Mouse (Mus musculus) embryonic fibroblast, embryonic 13.5 days (primary cell): Measurements from ENCODE around the gene Sp3. TPM values are rescaled to one million over a fixed set of nuclear protein-coding genes. Genes with fewer than 3 reads are reported as not detected.
"Not testable (repeated sequence)": the region's sequence is repeated elsewhere in the genome, so short reads cannot be mapped to it uniquely, and the experiment has no call there.

Experiments used
- H3K27ac ChIP-seq: 2 replicates; pipeline ENCODE4 v1.5.1; 2012; ENCODE audit warnings: low read length, control low read depth, inconsistent platforms; ENCODE audit not compliant: insufficient read depth
- H3K4me1 ChIP-seq: 2 replicates; pipeline ENCODE4 v1.6.1; 2011; ENCODE audit warnings: low read length; ENCODE audit not compliant: control insufficient read depth, insufficient read depth
- H3K4me3 ChIP-seq: 2 replicates; pipeline ENCODE4 v1.5.1; 2011; ENCODE audit warnings: mild to moderate bottlenecking, control low read depth, low read length; ENCODE audit not compliant: insufficient read depth
- CTCF ChIP-seq: IDR thresholded peaks from 2 replicates; pipeline ENCODE4 v1.5.1; 2011; ENCODE audit warnings: mild to moderate bottlenecking, control low read depth, low read length, moderate library complexity, borderline replicate concordance; ENCODE audit not compliant: insufficient read depth
- POLR2A ChIP-seq: IDR thresholded peaks from 2 replicates; pipeline ENCODE4 v1.6.1; 2011; ENCODE audit warnings: low read depth, mild to moderate bottlenecking, control low read depth, low read length, moderate library complexity
- polyA plus RNA-seq: library from polyadenylated mRNA; stranded (reverse); fragments of >200 nt; gene quantifications from 2 replicates; pipeline ENCODE4 v1.2.4, GENCODE M21; 2011; ENCODE audit warnings: low read depth; ENCODE audit not compliant: missing spikeins, insufficient read length

Sp3 gene
- polyA plus RNA-seq, 1 experiment, result 92.7 TPM

DNA sequence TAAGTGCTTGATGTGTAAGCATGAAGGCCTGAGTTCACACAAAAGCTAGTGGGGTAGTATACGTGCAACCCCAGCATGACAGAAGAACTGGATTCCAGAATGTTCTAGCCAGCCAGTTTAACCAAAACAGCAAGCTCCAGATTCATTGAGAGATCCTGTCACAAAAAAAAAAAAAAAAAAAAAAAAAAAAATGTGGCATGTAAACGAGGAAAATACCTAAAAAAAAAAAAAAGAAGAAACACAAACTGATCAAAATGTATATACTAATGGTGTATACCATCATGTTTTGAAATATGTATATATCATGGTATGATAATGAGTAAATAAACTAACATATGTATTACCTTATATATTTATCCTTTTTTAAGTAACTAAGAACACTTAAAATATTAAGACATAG, 13.9 kb upstream of the Sp3 start:
- TF ChIP-seq CTCF (no peak), POLR2A (no peak)
- H3K4me1 ChIP-seq, result peaks cover 4% of the 10 kb centered on the region

DNA sequence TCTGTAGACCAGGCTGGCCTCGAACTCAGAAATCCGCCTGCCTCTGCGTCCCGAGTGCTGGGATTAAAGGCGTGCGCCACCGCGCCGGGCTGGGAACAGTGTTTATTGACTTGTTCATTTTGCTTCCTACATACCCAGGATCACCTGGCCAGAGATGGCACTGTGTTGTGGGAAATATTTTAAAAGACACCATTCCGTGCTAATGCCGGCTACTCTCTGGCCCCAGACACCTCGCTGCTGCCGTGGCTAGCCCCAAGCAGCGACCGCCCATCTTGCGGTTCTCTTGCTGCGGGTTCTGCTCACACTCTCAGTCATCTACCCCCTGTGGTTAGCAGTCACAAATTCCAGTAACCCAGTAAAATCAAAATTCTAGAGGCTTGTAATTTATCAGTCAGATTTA, 12.3 kb upstream of the Sp3 start:
- H3K4me1 ChIP-seq, result peaks cover 4% of the 10 kb centered on the region
- H3K4me3 ChIP-seq, result no peak overlapping the region
- TF ChIP-seq CTCF (no peak), POLR2A (no peak)
- H3K27ac ChIP-seq, result no peak overlapping the region

More for the DNA sequence above, 13.9 kb upstream of the Sp3 start:
- Histone ChIP-seq H3K4me3 (no peak overlapping the region), H3K27ac (no peak overlapping the region)

DNA sequence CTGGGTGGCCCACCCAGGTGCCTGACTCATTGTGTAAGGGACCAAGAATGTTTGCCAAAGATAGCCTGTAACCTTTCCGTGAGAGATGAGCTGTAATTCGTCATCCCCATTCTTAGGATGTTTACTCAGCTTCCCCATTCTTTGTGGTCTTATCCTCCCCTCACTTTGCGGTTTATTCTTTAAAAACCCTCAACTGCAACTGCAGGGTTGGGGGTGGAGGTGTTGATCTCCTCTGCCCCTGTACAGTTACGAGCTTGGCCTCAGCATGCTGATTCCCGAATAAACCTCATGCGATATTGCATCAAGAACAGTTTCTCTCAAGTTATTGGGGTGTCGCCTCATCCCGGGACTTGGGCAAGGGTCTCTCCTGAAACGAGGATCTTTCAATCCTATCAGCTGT, 8.7 kb upstream of the Sp3 start:
- H3K4me3 ChIP-seq, H3K27ac ChIP-seq, H3K4me1 ChIP-seq: not testable (repeated sequence)

DNA sequence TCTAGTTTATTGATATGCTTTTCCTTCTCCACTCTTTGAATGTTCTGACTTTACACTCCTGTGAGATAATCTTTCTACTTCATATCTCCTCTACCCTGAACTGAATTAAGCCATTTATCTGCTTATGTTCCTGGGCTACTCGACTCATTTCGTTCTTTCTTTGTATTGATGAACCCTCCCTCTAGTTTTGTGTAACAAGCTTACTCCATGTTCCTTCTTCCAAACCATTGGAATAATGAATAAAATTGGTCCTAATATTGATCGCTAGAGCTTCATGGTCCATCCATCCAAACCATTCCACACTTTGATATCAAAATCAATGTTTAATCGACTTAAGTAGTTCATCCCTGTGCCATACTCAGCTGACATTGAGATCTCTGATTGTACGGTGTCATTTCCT, 6.4 kb upstream of the Sp3 start, which contains the start of gene Gm11084:
Gene Gm11084 (minus strand): TSS at position 101 of the 400 bp plus-strand sequence.
- no peak within 1 kb of the TSS for H3K27ac ChIP-seq
- no peak for TF ChIP-seq CTCF
- no peak for TF ChIP-seq POLR2A
- peaks cover 3% of the 10 kb centered on the region for H3K4me1 ChIP-seq
- no peak within 1 kb of the TSS for H3K4me3 ChIP-seq

DNA sequence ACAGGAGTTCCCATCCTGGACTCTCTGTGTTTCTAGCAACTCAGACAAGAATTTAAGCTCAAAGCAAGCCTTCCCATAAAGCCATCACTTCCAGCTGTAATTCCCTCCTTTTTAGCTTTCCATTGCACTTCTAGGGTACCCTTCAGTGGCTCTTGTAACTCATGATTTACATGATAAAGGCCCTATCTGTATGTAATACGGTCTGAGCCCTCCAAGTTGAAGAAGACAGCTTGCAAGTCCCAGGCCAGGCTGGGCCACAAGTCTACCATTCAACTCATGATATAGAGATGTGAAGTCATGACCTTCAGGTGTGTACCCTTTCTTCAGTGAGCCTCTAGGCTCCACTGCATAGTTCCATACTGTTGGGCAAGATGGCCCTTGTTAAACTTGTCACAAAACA, 5.3 kb upstream of the Sp3 start:
- TF ChIP-seq POLR2A (no peak), CTCF (no peak)
- Histone ChIP-seq H3K4me3 (no peak overlapping the region), H3K27ac (no peak overlapping the region)

DNA sequence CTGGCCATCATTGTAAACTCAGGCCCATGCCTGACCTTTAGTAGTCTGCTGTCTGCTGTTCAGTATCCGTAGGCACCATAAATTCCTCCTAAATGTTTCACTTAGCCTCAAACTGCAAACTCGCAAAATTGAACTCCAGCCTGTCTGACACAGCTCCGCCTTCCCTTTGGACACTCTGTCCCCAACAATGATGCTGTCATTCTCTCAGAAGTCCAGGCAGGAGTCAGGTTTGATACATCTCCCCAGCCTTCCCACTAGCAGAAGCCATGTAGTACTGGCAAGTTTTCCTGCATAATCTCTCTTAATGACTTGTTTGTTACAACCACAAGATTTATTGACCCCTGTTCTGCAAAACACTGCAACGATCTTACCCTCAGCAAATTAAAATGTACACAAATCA, 4.6 kb upstream of the Sp3 start:
- Histone ChIP-seq H3K27ac (peak overlapping the region; percentile 8; the same call in 1 of the 2 replicates), H3K4me1 (peaks cover 3% of the 10 kb centered on the region), H3K4me3 (no peak overlapping the region)
- no peak for TF ChIP-seq CTCF

More for the DNA sequence above, 5.3 kb upstream of the Sp3 start:
- H3K4me1 ChIP-seq, result peaks cover 3% of the 10 kb centered on the region

DNA sequence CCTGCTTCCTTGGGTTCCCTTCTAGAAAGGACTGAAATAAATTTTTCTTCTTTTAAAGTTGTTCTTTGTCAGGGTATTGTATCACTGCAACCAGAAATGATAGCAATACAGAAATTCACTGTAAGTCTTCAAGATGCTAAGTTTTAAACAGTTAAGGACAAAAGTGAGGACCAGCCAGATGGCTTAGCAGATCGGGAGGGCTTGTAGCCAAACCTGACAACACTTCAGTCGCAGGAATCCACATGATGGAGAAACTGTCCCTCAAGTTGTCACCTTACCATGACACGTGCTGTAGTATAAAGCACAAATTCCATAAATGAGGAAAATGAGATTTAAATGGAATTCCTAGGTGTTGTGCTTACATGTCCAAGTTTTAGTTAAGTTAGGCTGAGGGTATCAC, 3.0 kb upstream of the Sp3 start:
- no peak overlapping the region for H3K27ac ChIP-seq
- no peak overlapping the region for H3K4me3 ChIP-seq
- TF ChIP-seq CTCF (no peak), POLR2A (no peak)
- H3K4me1 ChIP-seq, result peaks cover 3% of the 10 kb centered on the region

DNA sequence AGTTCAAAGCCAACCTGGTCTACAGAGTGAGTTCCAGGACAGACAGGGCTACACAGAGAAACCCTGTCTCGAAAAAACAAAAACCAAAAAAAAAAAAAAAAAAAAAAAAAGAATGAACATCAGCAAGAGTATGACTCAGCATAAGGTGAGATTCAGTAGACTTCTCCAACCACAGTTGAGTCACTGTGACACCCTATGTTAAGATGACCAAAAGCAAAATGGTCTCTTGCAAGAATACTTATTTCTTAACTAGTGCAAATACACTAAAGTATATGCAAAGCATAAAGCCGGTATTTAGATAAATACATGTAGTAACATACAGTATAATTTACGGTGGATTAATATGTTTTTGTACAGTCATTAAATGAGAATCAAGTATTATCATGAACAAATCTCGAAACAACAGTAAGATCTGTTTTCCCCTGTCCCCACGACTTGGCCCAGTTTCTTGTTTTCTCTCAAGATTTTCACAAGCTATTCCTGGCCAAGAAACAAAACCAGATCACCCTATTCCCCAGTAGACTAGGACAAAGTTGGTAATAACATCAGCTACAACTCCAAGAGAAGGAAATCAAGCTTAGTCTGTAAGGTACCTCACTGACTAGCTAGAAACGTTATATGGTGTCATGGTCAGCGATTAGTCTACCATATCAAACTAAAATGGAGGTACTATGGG, 2.0 kb upstream of the Sp3 start:
- no peak overlapping the region for H3K27ac ChIP-seq
- peaks cover 3% of the 10 kb centered on the region for H3K4me1 ChIP-seq
- TF ChIP-seq CTCF, result no peak
- 0 out of 2 replicates have a peak, but pooled peaks have one; percentile 8 for TF ChIP-seq POLR2A
- no peak overlapping the region for H3K4me3 ChIP-seq

DNA sequence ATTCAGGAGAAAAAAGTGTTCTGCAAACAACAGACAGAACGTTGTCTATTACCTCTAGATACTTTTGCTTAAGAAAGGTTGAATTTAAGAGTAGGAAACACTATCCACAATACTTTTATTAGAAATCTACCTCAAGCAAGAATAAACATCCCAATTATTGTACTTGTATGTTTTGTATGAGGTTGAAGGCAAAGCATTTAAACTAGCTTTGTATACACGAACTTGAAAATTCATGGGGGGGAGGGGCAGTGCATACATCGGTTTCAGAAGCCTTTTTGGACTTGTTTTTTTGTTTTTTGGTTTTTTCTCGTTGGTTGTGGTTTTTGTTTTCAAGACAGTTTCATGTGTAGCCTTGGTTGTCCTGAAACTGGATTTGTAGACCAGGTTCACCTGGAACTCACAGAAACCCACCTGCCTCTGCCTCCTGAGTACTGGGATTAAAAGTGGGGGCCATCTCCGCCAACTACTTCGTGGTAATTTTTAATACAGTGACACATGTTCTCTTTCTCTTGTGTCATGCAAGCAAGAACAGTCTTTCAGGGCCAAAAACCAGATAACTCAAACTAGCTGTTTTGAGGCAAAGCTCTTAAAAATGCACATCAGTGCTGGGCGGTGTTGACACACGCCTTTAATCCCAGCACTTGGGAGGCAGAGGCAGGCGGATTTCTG, 1.3 kb upstream of the Sp3 start:
- Histone ChIP-seq H3K4me3 (no peak overlapping the region; the same call in 1 of the 2 replicates), H3K27ac (peak overlapping the region; percentile 98), H3K4me1 (peaks cover 3% of the 10 kb centered on the region)
- TF ChIP-seq POLR2A (peak; percentile 35; the same call in 1 of the 2 replicates), CTCF (no peak)

DNA sequence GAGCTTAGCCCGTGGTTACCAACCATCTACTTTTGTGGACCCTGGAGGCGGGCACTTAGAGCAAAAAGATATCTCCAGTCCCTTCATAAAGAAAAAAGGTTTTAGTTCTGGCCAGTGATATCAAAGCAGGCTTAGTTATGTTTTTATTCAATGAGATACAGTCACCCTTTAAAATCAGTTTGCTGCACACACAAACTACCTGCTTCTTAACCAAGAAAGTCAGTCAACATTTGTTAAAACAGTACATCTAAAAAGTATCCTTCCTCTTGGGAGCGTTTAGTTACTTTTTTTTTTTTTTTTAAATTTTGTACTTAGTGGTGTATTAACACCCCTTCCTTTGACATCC, 802 bp upstream of the Sp3 start:
- H3K4me3 ChIP-seq, result peak overlapping the region; percentile 63
- H3K27ac ChIP-seq, result peak overlapping the region; percentile 98
- peaks cover 4% of the 10 kb centered on the region for H3K4me1 ChIP-seq
- no peak for TF ChIP-seq POLR2A
- no peak for TF ChIP-seq CTCF
